Mouse (Mus musculus): ENCODE results near the gene Hps6. TPM values are rescaled to one million over a fixed set of nuclear protein-coding genes. Genes with fewer than 3 reads are reported as not detected.
A peak's percentile ranks its signal among the peaks of the same experiment; 100 is the strongest.

Gene Hps6
- total RNA-seq, 2 experiments from 2014 or later: 1.1 to 5.9 TPM

DNA sequence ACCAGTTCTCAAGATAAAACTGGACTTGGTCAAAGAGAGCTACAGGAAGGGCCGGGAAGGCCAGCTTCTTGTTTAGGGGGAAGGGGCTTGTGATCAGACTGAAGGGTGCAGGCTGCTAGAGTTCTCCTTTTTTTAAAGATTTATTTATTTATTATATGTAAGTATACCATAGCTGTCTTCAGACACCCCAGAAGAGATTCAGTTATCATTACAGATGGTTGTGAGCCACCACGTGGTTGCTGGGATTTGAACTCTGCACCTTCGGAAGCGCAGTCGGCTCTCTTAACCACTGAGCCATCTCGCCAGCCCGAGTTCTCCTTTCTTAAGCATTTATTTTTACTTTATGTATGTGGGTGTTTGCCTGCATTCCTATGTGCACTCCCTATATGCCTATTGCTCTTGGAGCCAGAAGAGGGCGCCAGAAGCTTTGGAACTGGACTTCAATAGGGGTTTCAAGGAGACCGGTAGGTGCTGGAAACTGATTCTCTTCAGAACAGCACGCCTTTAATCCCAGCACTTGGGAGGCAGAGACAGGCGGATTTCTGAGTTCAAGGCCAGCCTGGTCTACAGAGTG lies 25.5 kb downstream of the Hps6 start:
- peak; percentile 56; the same call in 1 of the 2 replicates for ATAC-seq (replicated peaks; ENCODE audit: poor library complexity)

DNA sequence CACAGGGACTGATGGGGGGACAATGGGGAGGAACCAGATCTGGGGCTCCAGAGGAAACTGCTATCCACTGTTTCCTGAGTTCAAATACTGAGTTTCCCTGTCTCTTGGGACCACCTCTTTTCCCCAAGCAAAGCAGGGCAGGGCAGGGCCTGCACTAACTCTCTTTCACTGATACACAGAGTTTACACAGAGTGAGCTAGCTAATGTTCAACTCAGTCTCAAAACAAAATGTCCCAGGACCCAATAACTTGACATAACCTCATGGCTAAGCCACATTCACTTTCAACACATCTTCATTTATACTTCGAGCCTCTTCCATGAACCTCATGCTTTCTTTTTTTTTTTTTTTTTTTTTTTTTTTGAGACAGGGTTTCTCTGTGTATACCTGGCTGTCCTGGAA lies 26.3 kb downstream of the Hps6 start:
- ATAC-seq (replicated peaks; ENCODE audit: poor library complexity): no peak

DNA sequence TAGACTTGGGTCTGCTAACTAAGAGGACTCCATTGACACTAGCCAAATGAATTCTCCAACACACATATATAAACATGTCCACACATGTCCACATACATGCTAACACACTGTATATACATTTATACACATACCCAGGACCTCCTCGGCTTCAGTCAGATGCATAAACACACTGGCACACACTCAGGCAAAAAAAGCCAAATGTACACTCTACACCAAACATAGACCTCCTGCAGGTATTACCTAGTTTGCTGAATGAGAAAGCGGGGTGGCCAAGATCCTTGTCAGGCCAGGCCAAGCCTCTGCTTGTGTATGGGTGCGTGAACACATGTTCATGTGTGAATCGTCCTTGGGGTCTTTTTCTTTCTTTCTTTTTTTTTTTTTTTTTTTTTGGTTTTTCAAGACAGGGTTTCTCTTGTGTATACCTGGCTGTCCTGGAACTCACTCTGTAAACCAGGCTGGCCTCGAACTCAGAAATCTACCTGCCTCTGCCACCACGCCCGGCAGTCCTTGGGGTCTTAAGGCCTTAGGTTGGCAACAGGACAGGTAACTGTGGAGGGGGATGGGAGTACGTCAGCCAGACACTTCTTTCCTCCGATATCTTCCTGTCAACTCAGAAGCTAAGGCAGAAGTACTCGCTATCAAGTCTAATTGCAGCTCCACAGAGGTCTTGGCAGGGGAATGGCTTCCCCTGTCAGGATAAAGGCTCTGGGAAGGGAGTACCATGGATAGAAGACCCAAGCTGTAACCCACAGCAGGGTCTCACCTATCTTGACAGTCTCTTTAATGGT lies 27.1 kb downstream of the Hps6 start:
- no peak for ATAC-seq (replicated peaks; ENCODE audit: poor library complexity)

DNA sequence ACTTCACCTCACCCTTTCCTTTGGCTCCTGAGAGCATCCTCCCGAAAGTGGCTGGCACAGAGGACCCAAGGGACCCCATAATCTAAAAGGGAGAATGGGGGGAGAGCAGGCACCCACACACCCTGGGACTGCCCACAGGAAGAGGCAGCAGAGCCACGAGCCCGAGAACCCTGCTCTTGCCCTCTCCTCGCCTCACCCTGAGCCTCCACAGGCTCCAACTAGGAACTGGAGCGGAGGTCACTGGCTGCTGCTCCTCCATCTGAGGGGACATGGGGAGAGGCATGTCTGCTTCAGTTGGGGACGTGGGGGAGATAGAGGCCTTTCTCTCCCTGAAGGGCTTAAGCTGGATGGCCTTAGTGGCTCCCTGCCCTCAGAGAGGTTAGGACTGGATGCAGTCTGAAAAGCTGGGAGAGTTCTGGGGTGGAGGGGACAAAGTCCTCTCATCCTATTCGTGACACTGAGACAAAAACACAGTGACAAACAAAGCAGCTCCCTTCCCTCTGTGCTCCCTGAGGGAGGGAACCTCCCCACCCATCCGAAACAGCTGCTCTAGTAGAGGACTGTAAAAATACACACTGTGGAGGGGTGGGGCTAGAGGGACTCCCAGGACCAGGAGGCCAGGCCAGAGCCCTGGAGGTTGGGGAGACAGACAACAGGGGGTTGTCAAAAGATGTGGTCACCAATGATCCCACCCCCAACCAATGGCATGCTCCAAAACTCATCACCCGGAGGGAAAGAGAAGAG lies 28.6 kb downstream of the Hps6 start:
- ATAC-seq (replicated peaks; ENCODE audit: poor library complexity): no peak

DNA sequence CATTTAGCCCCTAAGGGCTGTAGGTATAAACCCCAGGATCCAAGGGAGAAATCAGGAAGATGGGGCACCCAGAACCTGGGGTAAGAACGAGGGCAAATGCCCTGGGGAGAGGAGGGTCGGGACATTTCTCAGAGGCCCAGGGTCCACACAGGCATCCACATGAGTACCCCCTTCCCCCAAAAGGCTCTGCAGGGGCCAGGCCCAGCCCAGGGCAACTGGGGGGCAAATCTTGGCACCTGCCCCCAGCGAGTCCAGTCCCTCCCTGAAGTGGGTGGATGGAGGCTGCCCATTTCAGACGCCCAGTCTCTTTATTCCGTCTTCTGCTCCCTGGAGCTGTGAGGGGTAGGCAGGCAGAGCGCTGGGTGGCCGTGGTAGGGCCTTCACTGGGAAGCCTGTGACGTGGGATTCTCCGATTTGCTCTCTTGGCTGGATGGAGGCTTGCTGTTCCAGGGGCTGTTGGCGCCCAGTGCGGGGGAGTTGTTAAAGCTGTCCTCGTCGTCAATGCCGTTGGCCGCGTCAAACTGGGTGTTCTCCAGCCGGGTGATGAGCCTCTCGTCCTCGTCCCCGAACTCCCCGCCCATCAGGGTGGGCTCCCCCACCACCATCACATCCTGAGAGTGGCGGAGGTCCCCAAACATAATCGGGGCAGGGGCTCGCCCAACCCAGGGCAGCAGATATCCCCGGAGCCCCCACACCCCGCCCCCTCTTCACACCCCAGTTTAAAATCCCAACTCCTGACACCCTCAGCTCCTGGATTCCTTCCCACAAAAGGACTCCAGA lies 29.6 kb downstream of the Hps6 start:
- no peak for ATAC-seq (replicated peaks; ENCODE audit: poor library complexity)

DNA sequence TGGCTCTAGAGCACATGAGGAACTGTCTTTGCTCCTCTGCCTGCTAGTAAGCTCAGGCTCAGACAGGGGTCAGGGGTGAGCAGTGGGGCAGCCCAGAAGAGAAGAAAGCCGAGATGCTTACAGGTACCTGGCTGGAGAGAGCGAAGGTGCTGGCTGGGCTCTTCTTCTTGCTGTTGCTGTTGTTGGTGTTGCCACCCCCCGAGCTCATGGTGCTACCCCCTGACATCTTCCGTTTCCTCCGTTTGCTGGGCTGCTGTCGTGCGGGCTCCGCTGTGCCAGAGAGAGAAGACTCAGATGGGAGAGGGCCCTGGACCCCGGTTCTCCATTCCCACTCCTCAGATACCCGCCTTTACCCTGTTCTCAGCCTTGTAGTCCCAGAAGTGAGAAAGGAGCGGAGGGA lies 30.6 kb downstream of the Hps6 start:
- ATAC-seq (replicated peaks; ENCODE audit: poor library complexity): no peak

DNA sequence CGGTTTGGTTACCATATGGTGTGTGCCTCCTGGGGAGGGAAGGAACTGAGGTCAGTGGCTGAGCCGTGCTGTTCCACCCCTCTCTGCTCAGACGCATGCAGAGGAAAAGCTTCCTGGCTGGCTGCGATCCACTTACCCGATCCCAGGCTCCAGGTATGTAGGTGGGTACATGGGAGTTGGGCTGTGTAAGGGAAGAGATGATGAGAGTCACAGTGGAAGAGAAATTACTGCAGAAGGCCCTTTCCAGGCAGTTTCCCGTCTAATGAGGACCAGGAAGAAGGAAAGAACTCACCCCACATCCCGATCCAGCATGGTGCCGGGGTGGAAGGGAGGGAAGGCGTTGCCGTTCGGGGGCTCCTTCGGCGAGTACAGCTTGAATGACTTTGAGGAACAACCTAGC lies 32.7 kb downstream of the Hps6 start:
- ATAC-seq (replicated peaks; ENCODE audit: poor library complexity): no peak

DNA sequence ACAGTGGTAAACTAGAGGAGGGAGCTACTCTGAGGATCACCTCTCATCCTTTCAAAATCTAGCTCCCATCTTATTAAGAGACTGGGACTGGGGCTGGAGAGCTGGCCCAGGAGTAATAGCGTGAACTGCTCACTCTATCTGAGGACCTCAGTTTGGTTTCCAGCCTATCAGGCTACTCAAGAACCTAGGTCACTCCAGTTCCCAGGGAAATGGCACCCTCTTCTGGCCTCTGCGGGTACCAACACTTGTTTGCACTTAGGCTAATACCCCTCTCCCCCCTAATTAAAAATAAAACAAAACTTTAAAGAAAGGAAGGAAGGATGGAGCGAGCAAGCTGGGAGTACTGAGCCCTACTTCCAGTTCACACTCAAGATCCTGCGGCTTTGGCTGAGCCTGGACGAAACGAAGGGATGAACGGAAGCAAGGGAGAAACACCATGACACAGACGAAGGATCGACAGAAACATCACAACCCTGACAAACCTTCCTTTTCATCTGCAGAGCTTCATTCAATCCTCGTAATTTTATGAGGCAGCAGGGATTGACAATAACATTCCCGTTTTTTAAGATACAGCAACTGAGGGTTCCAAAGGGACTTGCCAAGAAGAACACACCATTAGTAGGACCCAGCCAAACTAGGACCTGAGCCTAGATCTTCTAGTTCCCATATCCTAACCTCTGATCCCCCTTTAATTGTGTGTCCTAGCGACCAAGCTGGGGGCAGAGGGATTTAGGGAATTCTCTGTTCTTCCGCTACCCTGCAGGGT lies 33.4 kb downstream of the Hps6 start:
- ATAC-seq (replicated peaks; ENCODE audit: poor library complexity): 0 out of 2 replicates have a peak, but pooled peaks have one; percentile 21

DNA sequence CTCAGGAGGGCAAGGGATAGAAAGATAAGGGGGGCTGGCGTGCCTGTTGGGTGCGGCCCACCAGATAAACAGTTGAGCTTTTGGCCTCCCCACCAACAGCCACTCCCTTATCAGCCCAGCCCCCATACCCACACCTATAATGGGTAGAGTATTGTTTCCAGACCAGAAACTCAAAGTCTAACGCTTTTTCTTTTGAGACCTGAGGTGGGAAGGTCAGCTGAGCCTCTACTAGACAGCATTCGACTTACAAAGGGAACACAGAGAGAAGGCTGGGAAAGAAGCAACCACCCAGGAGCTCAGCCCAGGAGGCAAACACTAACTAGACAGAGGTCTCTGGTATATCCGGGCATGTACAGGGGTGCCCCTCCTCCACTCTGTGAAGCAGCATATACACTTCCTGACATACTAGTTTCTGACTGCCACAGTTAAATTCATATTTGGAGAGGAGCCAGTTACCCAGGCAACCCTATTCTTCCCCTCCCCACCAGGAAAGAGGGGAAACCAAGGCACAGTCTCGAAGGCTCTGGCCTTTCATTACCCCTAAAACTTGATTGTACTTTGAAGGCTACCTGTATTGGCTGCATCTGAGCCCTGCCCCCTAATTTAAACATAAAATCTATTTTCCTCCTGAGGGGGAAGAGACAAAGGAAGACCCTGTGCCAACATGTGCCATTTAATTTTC lies 34.1 kb downstream of the Hps6 start:
- peak; percentile 45 for ATAC-seq (replicated peaks; ENCODE audit: poor library complexity)

DNA sequence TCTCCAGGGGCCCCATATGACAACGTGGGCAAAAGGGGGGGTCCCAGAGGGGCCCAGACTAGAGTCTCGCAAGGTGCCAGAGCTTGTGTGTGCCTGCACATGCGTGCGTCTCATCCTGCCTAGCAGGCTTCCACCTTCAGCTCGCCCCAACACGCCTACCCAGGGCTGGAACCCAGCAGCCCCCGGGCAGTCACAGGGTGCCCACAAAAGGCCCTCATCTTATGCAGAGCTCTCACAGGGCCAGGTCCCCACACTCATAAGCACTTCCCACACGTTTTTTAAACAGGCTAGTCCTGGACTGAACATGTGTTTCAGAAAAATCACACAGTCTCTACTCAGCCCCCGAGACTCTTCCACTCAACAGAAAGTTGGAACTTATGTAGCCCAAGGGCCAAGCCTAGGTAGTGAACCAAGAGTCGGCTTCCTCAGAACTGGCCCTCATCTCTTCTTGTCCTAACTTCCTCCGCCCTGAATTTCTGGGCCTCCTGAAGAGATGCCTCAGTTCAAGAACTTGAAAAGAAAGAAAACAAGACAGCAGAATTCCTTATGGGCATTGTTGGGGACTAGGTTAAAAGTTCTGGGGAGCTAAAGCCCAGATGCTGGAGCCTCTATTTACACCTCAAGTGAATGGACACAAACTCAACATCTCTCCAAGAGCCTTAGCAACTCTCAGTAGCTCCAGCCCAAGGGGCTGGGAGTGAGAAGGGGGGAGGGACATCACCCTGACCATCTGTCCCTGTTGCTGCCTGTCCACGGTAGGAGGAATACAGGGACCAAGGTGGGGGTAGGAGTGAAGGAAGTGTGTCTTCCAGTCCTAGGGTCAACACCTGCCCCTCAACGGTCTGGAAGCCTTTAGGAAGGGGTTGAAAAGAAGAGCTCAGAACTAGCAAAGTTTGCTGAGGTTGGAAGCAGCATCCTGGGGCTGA lies 34.9 kb downstream of the Hps6 start:
- ATAC-seq (replicated peaks; ENCODE audit: poor library complexity): no peak

DNA sequence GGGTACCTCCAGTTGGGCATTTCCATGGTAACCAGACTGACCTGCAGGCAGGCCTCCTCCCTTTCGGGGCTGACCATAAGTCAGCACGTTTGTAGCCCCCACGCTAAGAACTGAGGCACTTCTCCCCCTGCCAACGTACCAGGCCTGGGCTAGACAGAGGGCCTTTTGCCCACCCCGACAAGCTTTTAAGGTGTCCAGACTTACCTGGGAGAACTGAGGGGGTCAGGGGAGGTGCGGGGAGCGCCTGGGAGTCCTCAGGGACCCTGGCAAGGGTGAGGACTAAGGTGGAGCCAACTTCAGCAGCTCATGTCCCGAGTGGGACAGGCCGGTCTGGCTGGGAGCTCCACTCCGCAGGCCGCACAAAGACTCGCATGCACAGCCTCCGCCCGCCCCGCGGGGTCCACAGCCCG lies 35.5 kb downstream of the Hps6 start:
- no peak for ATAC-seq (replicated peaks; ENCODE audit: poor library complexity)

DNA sequence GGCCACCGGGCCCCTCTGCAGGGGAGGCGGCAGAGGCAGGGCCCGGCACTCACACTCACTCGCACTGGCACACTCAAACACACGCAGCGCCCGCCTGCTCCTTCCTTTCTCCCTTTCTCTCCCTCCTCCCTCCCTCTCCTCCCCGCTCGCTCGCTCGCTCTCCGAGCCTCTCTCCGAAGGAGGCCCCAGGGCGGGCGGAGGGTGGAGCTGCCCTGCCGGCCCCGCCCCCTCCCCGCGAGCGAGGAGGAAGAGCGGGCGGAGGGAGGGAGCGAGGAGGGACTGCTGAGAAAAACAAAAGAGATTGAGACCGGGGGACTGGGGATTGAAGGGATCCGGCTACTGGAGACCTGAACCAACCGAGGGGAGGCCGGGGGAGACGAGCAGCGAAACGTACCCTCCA lies 36.2 kb downstream of the Hps6 start:
- ATAC-seq (replicated peaks; ENCODE audit: poor library complexity): peak; percentile 69

DNA sequence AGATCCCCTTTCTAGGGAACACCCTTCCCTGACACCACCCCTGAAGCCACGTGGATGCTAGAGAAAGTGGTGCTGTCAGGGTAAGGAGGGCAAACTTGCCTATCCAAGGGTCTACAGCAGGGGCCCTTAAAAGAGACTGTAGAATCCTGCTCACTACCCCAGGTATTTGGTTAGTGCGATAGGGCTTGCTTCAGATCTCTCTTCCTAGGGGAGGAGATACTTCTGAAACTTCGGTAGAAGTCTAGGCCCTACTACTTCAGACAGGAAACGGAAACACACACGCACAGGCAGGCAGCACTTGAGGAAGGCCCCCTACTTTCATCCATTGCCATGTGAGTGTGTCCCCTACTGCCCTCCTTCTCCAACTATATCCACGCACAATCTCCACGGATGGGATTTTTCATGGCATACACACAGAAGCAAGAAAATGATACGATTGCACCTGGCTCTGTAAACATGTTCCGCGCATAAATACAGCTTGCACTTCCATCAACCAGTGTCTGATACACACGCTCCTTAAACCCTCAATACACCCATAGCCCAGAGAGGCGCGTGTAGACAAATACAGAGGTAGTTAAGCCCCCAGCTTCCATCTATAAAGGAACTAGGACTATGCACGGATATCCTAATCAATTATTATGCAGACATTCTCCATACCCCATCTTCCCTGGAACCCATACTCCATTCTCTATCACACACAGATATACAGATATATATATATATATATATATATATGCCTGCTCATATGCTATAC lies 37.0 kb downstream of the Hps6 start:
- ATAC-seq (replicated peaks; ENCODE audit: poor library complexity): no peak

DNA sequence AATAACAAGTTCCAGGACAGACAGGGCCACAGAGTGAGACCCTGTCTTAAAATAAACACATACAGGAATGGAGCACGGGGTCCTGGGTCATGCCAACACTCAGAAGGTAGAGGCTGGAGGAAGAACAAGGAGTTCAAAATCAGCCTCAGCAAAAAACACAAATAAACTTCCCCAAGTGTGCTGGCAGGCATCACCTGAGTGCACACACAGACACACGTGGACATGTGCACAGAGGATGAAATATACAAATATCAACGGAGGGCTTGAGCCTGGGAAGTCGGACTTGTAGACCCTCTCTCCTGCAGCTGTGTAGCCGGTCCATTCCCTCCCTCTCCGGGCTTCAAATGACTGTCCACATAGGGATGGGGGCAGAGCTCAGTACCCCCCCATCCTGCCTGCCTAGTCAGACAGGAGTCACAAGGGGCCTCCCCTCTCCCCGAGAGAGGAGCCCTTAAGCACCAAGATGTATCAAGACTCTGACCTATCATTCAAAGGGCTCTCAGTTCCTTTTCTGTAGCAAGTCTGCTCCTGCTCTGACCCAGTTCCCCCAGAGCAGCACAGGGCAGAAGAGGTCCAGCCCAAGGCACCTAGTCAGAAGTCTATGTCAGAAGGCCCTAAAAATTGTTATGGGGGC lies 38.1 kb downstream of the Hps6 start:
- no peak for ATAC-seq (replicated peaks; ENCODE audit: poor library complexity)

DNA sequence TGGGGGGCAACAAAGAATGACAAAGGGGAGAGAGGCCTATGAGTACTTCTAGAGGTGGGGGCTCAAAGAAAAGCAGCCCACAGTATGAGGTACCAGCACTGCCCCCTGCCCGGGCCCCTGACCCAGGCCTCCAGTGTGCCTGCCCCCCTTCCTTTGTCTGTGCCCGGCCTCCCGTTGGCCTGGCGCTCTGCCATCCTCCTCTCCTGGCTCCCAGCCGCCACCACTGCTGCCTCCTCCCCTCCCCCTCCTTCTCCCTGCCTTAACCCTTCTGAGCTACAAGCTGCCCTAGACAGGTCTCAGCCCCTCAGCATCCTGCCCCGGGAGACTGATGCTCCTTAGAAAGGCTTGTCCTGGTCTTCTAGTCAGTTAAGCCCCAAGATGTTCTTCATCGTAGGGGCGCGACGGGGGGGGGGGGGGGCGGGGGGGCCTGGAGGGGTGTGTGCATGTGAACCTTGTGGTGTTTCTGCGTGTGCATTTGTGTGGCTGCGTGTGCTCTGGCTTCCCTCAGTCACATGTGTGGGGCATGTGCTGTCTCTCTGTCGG lies 38.7 kb downstream of the Hps6 start:
- peak; percentile 11; the same call in 1 of the 2 replicates for ATAC-seq (replicated peaks; ENCODE audit: poor library complexity)

DNA sequence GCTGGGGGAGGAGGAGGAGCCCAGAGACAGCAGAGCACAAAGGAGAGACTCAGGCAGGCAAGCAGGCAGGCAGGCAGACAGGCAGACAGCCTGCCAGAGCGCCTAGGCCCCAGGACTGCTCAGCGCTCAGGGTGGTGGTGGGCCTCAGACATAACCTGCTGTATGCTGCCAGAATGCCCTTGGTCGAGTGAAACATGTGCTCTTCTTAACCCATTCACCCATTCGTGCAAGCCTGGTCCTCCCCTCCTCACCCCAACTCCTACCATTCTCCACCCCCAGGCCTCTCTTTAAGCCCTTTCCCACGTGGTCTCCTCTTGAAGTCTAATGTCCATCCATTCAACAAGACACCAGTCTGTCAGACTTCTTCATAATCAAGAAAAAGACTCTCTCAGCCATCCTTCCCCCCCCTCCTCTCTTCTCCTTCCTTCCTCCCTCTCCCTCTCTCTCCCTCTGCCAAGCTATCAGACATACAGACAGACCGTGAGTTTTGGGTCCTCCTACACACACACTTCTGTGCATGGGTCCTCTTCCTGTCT lies 39.2 kb downstream of the Hps6 start:
- peak; percentile 3; the same call in 1 of the 2 replicates for ATAC-seq (replicated peaks; ENCODE audit: poor library complexity)

DNA sequence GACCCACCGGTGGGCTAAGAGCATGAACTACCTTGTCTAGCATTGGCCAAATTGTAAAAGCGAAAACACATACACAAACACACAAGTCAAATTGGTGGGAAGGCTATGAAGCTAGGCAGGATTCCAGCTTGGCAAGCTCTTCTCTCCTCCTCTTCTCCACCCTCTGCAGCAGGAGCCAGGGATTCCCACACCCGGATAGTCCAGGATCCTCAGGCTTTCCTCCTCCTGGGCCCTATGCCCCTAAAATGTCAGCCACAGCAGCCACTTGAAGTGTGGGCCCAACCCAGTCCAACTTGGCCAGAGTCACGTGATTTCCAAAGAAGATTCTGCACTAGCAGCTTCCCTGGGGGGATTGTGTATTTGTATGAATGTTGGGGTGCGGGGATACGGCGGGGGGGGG lies 40.1 kb downstream of the Hps6 start:
- no peak for ATAC-seq (replicated peaks; ENCODE audit: poor library complexity)

Data from megakaryocyte progenitor cell, adult 5-6 weeks (primary cell).